Mouse (Mus musculus) splenic B cell, adult 2 months (primary cell): ENCODE measurements around the gene Clec2g.

Experiments used
- DNase-seq: peaks from one replicate; pipeline ENCODE4 v3.0.0-alpha.2; 2011; ENCODE audit warnings: low read depth, low spot score
- H3K27me3 ChIP-seq: 2 replicates; pipeline ENCODE4 v1.6.1; 2012; ENCODE audit warnings: mild to moderate bottlenecking, low read length, moderate library complexity, mixed read lengths; ENCODE audit not compliant: control insufficient read depth, poor library complexity, insufficient read depth, severe bottlenecking
- H3K36me3 ChIP-seq: 2 replicates; pipeline ENCODE4 v1.6.1; 2012; ENCODE audit warnings: mild to moderate bottlenecking, low read length, moderate library complexity, mixed read lengths; ENCODE audit not compliant: control insufficient read depth, poor library complexity, insufficient read depth, severe bottlenecking

The Clec2g gene

DNA sequence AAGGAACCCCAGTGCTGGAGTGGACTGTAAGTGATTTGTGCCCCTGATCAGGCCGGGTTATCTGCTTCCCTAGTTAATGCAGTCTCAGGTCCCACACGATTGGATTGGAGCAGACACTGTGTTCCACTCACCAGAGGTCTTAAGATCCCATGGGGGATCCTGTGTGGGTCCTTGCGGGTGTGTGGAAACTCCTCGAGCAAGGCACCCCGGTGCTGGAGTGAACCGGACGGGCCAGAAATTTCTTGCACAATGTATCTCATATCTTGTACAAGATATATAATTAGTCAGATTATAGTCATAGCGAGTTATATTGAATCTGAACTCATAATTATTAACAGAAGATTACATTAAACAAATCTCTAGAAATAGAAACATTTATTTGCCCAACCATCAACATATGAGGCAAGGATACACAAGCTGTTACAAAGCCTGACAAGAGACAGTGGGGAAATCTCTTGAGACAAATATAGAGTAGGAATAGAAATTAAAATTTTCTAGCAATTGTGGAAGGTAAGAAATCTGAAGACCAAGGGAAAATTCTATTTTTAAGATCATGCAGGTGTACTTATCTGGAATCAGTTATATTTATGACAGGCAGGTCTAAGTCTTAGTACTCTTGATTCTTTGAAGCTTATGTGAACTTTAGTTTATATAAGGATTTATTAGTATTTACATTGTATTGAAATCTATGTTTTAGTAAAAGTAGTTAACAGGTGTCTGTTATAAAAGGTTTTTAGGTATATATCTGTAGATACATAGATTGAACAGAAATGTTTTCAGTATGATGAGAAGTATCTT lies 93.5 kb downstream of the Clec2g start:
- no peak for DNase-seq
- no peaks in the 10 kb centered on the region for H3K27me3 ChIP-seq
- H3K36me3 ChIP-seq: no peaks in the 10 kb centered on the region

DNA sequence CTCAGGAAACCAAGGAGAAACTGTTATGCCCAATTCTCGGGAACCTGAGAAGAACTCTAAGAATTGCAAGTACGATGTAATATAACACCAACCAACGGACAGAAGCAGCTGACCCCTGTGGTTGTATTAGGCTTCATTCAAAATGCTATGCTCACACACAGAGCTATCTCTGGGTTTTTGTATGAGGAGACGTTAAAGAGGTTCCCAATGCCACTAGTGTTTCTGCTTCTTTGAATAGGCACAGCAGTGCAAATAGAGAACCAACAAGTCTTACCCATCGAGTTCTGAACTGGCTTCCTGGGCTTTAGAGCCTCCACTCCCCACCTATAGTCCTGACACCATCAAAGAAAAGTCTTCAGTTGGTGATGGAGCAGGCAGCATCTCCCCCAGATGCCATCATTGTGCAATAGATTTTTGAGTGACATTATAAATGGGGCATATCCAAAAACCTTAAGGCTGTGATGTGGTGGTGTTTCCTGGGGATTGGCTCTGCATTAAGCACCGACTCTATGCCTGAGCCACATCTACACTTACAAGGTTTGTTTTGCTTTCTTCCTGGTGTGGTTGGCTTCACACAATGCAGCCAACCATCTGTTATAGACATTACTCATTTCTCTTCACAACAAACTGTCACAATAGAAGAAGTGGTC lies 96.1 kb downstream of the Clec2g start:
- no peaks in the 10 kb centered on the region for H3K36me3 ChIP-seq
- DNase-seq: no peak
- H3K27me3 ChIP-seq: no peaks in the 10 kb centered on the region

DNA sequence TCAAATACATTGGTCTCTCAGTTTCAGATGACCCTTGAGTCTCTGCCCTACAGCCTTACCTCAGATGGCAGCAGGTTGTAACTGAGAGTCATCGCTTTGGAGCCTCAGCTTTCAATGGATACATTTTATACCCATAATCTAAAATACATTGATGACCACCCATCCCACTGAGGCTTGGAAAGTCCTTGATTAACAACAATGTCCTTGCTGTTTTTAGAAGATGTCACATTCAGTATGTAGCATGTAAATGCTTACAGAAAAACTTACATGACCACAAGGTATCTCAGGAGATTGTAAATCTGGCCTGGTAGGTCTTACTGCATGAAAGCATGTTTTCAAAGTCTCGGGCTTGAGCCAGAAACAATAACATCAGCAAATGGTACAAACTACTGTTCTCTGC lies 96.8 kb downstream of the Clec2g start:
- Histone ChIP-seq H3K36me3 (no peaks in the 10 kb centered on the region), H3K27me3 (no peaks in the 10 kb centered on the region)
- DNase-seq: no peak

DNA sequence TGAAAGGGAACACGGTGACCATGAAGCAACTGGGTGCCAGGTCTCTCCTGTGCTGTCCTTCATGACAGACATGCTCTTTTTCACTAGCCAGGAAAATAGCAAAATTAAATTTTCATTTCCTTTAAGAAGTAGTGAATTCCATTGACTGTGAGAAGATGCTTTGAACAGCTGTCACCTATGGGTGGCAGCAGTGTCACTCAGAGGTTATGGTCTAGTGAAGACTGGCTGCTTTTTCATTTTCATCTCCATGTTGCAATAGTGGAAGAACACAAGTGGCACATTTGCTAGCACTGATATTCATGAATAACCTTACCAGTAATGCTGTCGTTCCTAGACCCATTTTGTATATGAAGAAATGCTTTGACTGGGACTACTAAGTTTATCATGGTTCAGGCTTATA lies 99.2 kb downstream of the Clec2g start:
- no peaks in the 10 kb centered on the region for H3K27me3 ChIP-seq
- DNase-seq: peak; percentile 85
- no peaks in the 10 kb centered on the region for H3K36me3 ChIP-seq
